Mouse (Mus musculus) ES-E14 (cell line): ENCODE measurements around the gene Cln6.

Experiments
- MAFK ChIP-seq: IDR thresholded peaks from 2 replicates; pipeline ENCODE4 v1.6.1; 2014; ENCODE audit warnings: mild to moderate bottlenecking, low read depth, low read length, inconsistent platforms; ENCODE audit not compliant: insufficient read depth
- ZC3H11A ChIP-seq: IDR thresholded peaks from 2 replicates; pipeline ENCODE4 v1.6.1; 2012; ENCODE audit warnings: low read depth, mild to moderate bottlenecking, inconsistent platforms, low read length, borderline replicate concordance
- ZNF384 ChIP-seq: IDR thresholded peaks from 2 replicates; pipeline ENCODE4 v1.6.1; 2012; ENCODE audit warnings: low read depth, low read length, inconsistent platforms

DNA sequence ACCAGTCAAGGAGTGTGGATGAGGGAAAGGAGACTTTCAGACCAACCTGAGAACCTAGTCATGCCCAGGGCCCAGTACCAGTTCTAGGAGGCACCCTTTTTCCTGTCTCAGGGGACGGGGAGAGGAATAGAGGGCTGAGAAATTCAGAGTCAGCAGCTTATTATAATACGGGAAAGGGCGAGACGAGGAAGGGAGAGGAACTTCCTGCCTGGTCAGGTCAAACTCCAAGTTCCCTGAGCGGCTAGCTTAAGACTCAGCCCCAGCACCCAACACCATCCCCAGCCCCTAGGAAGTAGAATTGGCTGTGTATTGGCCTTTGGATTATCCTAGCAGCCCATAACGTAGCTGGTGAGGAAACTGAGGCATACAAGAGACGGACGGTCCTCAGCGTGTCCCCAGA is 18.6 kb downstream of the Cln6 start:
- TF ChIP-seq ZC3H11A: no peak
- no peak for TF ChIP-seq MAFK
- TF ChIP-seq ZNF384: no peak
